Mouse (Mus musculus) spleen, adult 2 months (tissue): ENCODE measurements at regions not wholly inside any gene's neighbourhood (a gene's known extent, or its start where the extent isn't known, plus 50 kb on each side); places are given as distances from the start of the nearest gene placed in this dataset.

Experiments used
- DNase-seq, 2 experiments: peaks; one replicate each; pipeline versions ENCODE4 v3.0.0 to v3.0.0-alpha.2; 2012 to 2021; ENCODE audit warnings: low spot score in 2 of 2, low read depth in 1 of 2
- H3K27ac ChIP-seq: fragments of 200-500 bp; 2 replicates; pipeline ENCODE4 v1.5.1; 2012; ENCODE audit warnings: low read length, inconsistent platforms; ENCODE audit not compliant: insufficient read depth
- H3K27me3 ChIP-seq: fragments of 200-500 bp; 2 replicates; pipeline ENCODE4 v1.6.1; 2012; ENCODE audit warnings: mild to moderate bottlenecking, moderate library complexity, low read length, inconsistent platforms; ENCODE audit not compliant: control insufficient read depth, insufficient read depth
- H3K36me3 ChIP-seq: fragments of 200-500 bp; 2 replicates; pipeline ENCODE4 v1.6.1; 2012; ENCODE audit warnings: mild to moderate bottlenecking, low read length, inconsistent platforms; ENCODE audit not compliant: control insufficient read depth, insufficient read depth
- H3K4me1 ChIP-seq: fragments of 200-500 bp; 2 replicates; pipeline ENCODE4 v1.6.1; 2011; ENCODE audit warnings: inconsistent platforms; ENCODE audit not compliant: control insufficient read depth, insufficient read depth, insufficient read length
- H3K4me3 ChIP-seq: fragments of 200-500 bp; 2 replicates; pipeline ENCODE4 v1.5.1; 2011; ENCODE audit warnings: mild to moderate bottlenecking, inconsistent platforms; ENCODE audit not compliant: insufficient read depth, insufficient read length; ENCODE audit errors: extremely low read depth
- CTCF ChIP-seq: fragments of 200-500 bp; IDR thresholded peaks from 2 replicates; pipeline ENCODE4 v1.5.1; 2011; ENCODE audit warnings: mild to moderate bottlenecking, inconsistent platforms; ENCODE audit not compliant: insufficient read depth, insufficient read length, insufficient replicate concordance; ENCODE audit errors: extremely low read depth
- POLR2A ChIP-seq: fragments of 200-500 bp; IDR thresholded peaks from 2 replicates; pipeline ENCODE4 v1.6.1; 2011; ENCODE audit warnings: low read depth, low read length, inconsistent platforms
- WGBS: fragments of 180-500 bp; shearing (Covaris S2); methylation state at CpG from one replicate; pipeline ENCODE4 v1.1.7; 2018; 5-methylcytosine and 5-hydroxymethylcytosine counted together

GRCm38 (mm10) chr10:22495975-22496496, 135.7 kb downstream of the Raet1d start:
- Histone ChIP-seq H3K27me3 (no peaks in the 10 kb centered on the region), H3K4me1 (no peaks in the 10 kb centered on the region), H3K4me3 (no peak overlapping the region), H3K27ac (no peak overlapping the region), H3K36me3 (no peaks in the 10 kb centered on the region)
- no peak for DNase-seq
- TF ChIP-seq POLR2A, result no peak
- no peak for TF ChIP-seq CTCF
- WGBS, result 56% methylated on average over 4 of the region's 4 CpGs
